Mouse (Mus musculus) Patski (cell line): Measurements from ENCODE around the gene Stpg4. TPM values are rescaled to one million over a fixed set of nuclear protein-coding genes. Genes with fewer than 3 reads are reported as not detected.

Source experiments
- ATAC-seq: fragments of 100-300 bp; one replicate; pipeline ENCODE4 v1.8.0; 2021
- CTCF ChIA-PET: fragments of 350-600 bp; sonication (Branson Sonifier 250); formaldehyde crosslinking; loops from one replicate; lab custom pipeline; 2022; ENCODE audit warnings: inconsistent platforms; lab: Charles Lee
- POLR2A ChIA-PET: fragments of 350-600 bp; sonication (Branson Sonifier 250); formaldehyde crosslinking; loops from one replicate; lab custom pipeline; 2022; ENCODE audit warnings: antibody characterized with exemption, inconsistent platforms; lab: Charles Lee
- DNase-seq: peaks from one replicate; pipeline ENCODE4 v3.0.0-alpha.2; 2011; ENCODE audit warnings: low read depth, low spot score
- H3K27me3 ChIP-seq: fragments of 371-371 bp; one replicate; pipeline ENCODE4 v1.5.1; 2021
- CTCF ChIP-seq: fragments of 100-300 bp; IDR thresholded peaks from one replicate; pipeline ENCODE4 v1.5.1; 2021
- in situ Hi-C: fragments of 300-500 bp; cut with MboI; formaldehyde crosslinking; loops from 3 replicates; pipeline ENCODE4 v1.11.1; 2018; ENCODE audit warnings: low pct_unique_long_range_greater_than_20kb, mixed read lengths
- polyA plus RNA-seq: library from polyadenylated mRNA; unstranded; gene quantifications from one replicate; pipeline ENCODE4 v1.2.3, GENCODE M21; 2021

The Stpg4 gene
- polyA plus RNA-seq, 1 experiment from 2014 or later, result not detected

GRCm38 (mm10) chr17:87368481-87368880, 59.1 kb downstream of the Stpg4 start:
- no peak for DNase-seq
- ChIA-PET CTCF (interaction anchor here (1.1 to 2.0 kb wide), 3 partner anchors 11 to 36 kb away, joined by 3 to 8 read pairs (median 4); no protein-coding TSS in a partner anchor), POLR2A (no interaction called here)
- no peak for ATAC-seq
- in situ Hi-C loops, result no loop called here
- no peaks in the 10 kb centered on the region for H3K27me3 ChIP-seq
- no peak for TF ChIP-seq CTCF

DNA sequence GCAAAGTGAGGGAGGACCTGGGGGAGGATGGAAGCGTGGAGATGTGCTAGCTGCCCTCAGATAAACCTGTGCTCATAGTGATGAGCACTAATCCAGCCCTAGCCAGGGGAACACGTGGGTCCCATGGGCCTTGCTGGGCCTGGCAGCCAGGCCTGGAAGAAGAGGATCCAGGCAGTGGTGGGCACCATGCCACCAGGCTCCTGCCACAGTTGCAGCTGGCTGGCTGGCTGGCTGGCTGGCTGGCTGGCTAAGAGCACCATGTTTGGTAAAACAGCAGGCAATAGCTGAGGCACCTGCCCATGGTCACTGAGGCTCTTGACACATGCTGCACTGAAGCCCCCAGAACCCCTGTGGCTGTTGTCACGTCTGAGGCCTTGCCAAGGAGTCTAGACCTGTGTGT, 59.9 kb downstream of the Stpg4 start:
- POLR2A ChIA-PET, result no interaction called here
- DNase-seq (no peak), ATAC-seq (peak; percentile 10)
- no peaks in the 10 kb centered on the region for H3K27me3 ChIP-seq
- in situ Hi-C loops, result no loop called here
- TF ChIP-seq CTCF, result no peak
- CTCF ChIA-PET, result interaction anchor here (1.1 to 2.0 kb wide), 3 partner anchors 12 to 37 kb away, joined by 3 to 8 read pairs (median 4); no protein-coding TSS in a partner anchor

DNA sequence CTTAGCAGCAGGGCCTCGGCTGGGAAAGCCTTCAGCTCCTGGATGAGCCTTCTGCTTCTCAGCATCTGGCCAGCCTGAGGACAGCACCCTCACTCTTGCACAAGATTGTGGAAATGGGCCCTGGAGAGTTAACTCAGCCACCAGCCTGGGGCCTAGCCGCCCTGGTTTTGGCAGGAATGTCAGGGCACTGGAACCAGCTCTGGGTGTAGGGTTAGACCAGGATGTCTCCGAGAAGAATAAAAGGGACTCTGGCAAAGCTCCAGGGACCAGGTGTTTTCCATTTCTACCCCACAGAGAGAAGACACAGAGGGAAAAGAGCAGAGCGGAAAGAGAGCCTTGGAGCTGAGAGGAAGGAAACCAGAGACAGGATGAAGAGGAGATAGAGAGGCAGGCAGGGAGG, 60.3 kb downstream of the Stpg4 start:
- in situ Hi-C loops, result no loop called here
- no peaks in the 10 kb centered on the region for H3K27me3 ChIP-seq
- ChIA-PET POLR2A (no interaction called here), CTCF (no interaction called here)
- ATAC-seq (no peak), DNase-seq (no peak)
- TF ChIP-seq CTCF, result no peak

- in situ Hi-C loops, result no loop called here
- no peaks in the 10 kb centered on the region for H3K27me3 ChIP-seq
- DNase-seq (no peak), ATAC-seq (no peak)
- POLR2A ChIA-PET, result no interaction called here
- no peak for TF ChIP-seq CTCF
- CTCF ChIA-PET, result no interaction called here
Measured at GRCm38 (mm10) chr17:87366520-87366919, 61.0 kb downstream of the Stpg4 start.

GRCm38 (mm10) chr17:87365268-87365667, 62.3 kb downstream of the Stpg4 start:
- in situ Hi-C loops, result no loop called here
- DNase-seq (no peak), ATAC-seq (no peak)
- CTCF ChIA-PET, result no interaction called here
- H3K27me3 ChIP-seq, result no peaks in the 10 kb centered on the region
- POLR2A ChIA-PET, result no interaction called here
- no peak for TF ChIP-seq CTCF

DNA sequence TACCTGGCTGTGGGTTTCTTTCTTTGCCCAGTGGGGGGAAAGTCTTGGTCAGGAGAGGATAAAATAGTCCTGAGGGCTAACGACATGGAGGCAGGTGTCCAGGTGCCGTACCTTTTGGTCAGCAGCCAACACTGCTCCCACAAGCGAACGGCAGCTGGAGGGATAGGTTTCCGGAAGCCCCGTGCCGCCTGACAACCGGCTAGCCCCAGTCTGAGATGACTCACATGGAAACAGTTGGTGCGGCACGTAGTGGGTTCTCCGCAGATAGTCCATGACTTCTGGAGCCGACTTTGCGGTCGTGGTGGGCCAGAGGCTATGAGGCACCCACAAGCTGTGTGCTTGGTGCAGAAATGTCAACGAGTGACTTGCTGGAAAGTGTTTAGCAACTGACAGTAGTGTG, 63.4 kb downstream of the Stpg4 start:
- no peak for TF ChIP-seq CTCF
- POLR2A ChIA-PET, result no interaction called here
- ATAC-seq, result no peak
- CTCF ChIA-PET, result no interaction called here
- DNase-seq, result no peak
- no peaks in the 10 kb centered on the region for H3K27me3 ChIP-seq
- in situ Hi-C loops, result no loop called here

- no peaks in the 10 kb centered on the region for H3K27me3 ChIP-seq
- CTCF ChIA-PET, result no interaction called here
- DNase-seq (no peak), ATAC-seq (no peak)
- in situ Hi-C loops, result no loop called here
- POLR2A ChIA-PET, result no interaction called here
- no peak for TF ChIP-seq CTCF
Measured at GRCm38 (mm10) chr17:87361132-87361531, 66.4 kb downstream of the Stpg4 start.

DNA sequence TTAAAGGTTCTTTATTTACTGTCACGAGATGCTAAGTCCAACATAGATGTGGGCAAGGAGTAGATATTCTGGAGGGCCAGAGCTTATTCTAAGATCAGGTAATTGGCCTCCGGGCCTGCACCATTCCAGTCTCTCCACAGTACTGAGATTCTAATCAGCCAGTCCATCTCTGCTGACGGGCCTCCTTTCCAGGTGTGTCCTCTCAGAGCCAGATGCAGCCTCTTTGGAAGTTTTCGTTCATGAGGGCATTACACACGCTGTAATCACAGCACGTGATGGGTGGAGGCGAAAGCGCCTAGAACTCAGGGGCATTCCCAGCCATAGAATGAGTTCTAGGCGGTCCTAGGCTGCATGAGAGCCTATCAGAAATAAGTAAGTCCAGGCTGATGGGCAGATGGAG, 70.0 kb downstream of the Stpg4 start:
- H3K27me3 ChIP-seq, result no peaks in the 10 kb centered on the region
- ATAC-seq (no peak), DNase-seq (no peak)
- no peak for TF ChIP-seq CTCF
- ChIA-PET POLR2A (no interaction called here), CTCF (no interaction called here)
- in situ Hi-C loops, result no loop called here

- in situ Hi-C loops, result no loop called here
- POLR2A ChIA-PET, result no interaction called here
- CTCF ChIA-PET, result no interaction called here
- H3K27me3 ChIP-seq, result no peaks in the 10 kb centered on the region
- DNase-seq (no peak), ATAC-seq (no peak)
- TF ChIP-seq CTCF, result no peak
Measured at GRCm38 (mm10) chr17:87356261-87356660, 71.3 kb downstream of the Stpg4 start.

GRCm38 (mm10) chr17:87355456-87355855, 72.1 kb downstream of the Stpg4 start:
- no peak for TF ChIP-seq CTCF
- no peak for DNase-seq
- no peaks in the 10 kb centered on the region for H3K27me3 ChIP-seq
- ATAC-seq, result no peak
- ChIA-PET POLR2A (no interaction called here), CTCF (no interaction called here)
- in situ Hi-C loops, result no loop called here

GRCm38 (mm10) chr17:87353745-87354320, 73.7 kb downstream of the Stpg4 start:
- H3K27me3 ChIP-seq, result no peaks in the 10 kb centered on the region
- ATAC-seq, result no peak
- no peak for TF ChIP-seq CTCF
- ChIA-PET CTCF (interaction anchor here (1.0 kb wide), 1 partner anchor 14 kb away, joined by 3 read pairs; no protein-coding TSS in a partner anchor), POLR2A (no interaction called here)
- DNase-seq, result no peak
- in situ Hi-C loops, result no loop called here

DNA sequence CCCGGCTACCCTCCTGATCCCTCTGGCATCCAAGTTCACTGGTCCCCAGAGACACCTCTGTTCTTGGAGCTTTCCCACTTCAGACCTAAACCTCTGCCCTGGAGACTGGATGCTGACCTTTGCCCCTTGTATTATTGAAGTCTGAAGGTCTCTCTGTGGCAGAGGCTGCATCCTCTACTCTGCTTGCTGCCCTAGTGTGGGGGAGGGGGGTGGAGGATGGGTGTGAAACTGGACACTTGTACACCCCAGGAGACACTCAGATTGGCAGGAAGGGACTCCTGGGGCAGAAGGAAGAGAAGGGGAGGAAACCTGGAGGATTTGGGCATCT, 74.7 kb downstream of the Stpg4 start:
- ATAC-seq, result no peak
- POLR2A ChIA-PET, result no interaction called here
- no peak for TF ChIP-seq CTCF

More for the DNA sequence above, 74.7 kb downstream of the Stpg4 start:
- no peaks in the 10 kb centered on the region for H3K27me3 ChIP-seq
- CTCF ChIA-PET, result no interaction called here
- DNase-seq, result no peak
- in situ Hi-C loops, result no loop called here
